8 mouse cellular contexts compared by ENCODE assay signal in the genomic region with DNA sequence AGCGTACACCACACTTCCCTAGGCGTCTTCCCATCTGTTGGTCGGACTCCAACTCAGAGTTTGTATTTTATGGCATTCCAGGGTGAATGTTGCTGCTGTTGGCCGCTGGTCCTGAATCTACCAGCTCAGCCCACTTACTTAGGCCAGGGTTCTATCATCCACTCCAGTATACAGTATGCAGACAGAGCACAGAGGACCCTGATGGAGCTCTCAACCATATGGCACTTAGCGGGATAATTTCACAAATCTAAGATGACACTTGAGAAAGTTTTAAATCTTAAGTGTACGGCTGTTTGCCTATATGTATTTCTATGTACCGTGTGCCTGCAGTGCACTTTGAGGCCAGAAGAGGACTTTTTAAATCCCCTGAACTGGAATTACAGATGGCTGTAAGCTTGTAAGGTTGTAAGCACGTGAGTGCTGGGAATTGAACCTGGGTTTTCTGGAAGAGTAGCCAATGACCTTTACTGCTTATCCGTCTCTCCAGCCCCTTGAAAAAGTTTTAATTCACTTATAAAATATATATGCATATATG. TPM values are rescaled to one million over a fixed set of nuclear protein-coding genes. Genes with fewer than 3 reads are reported as not detected.
DNase-seq lines count a peak whose midpoint lies in the region; ATAC-seq and TF ChIP-seq lines count a peak whose summit lies in the region.

No protein-coding gene starts in this region.

- H3K36me3 ChIP-seq in embryonic facial prominence, embryonic 10.5 days (replicated peaks): peaks cover 4% of the 10 kb centered on the region; the same call in 1 of the 2 replicates
- H3K36me3 ChIP-seq in intestine, embryonic 16.5 days (ENCODE audit: control insufficient read depth, insufficient read depth, low read length): no peaks in the 10 kb centered on the region
- H3K36me3 ChIP-seq in neural tube, embryonic 13.5 days: no peaks in the 10 kb centered on the region

- peak; percentile 21 for ATAC-seq in intestine, embryonic 16.5 days
- ATAC-seq in neural tube, embryonic 13.5 days (ENCODE audit: low read depth): peak; percentile 26

- H3K9ac ChIP-seq in intestine, embryonic 16.5 days (ENCODE audit: low read depth, low read length): peak overlapping the region; percentile 95
- peak overlapping the region; percentile 97; the same call in 1 of the 2 replicates for H3K9ac ChIP-seq in neural tube, embryonic 13.5 days

- peak overlapping the region; percentile 77 for H3K4me3 ChIP-seq in layer of hippocampus, adult 2 months
- H3K4me3 ChIP-seq in embryonic facial prominence, embryonic 10.5 days: peak overlapping the region; percentile 73
- no peak overlapping the region for H3K4me3 ChIP-seq in intestine, embryonic 16.5 days (ENCODE audit: low read length)
- peak overlapping the region; percentile 62; the same call in 1 of the 2 replicates for H3K4me3 ChIP-seq in neural tube, embryonic 13.5 days

- peaks cover 42% of the 10 kb centered on the region for H3K4me1 ChIP-seq in embryonic facial prominence, embryonic 10.5 days
- H3K4me1 ChIP-seq in intestine, embryonic 16.5 days (ENCODE audit: control insufficient read depth, insufficient read depth, low read length): peaks cover 33% of the 10 kb centered on the region
- H3K4me1 ChIP-seq in neural tube, embryonic 13.5 days (replicated peaks): peaks cover 32% of the 10 kb centered on the region

- H3K27me3 ChIP-seq in embryonic facial prominence, embryonic 10.5 days (replicated peaks; ENCODE audit: low read depth, poor library complexity, severe bottlenecking): no peaks in the 10 kb centered on the region
- no peaks in the 10 kb centered on the region for H3K27me3 ChIP-seq in intestine, embryonic 16.5 days (replicated peaks; ENCODE audit: control insufficient read depth, insufficient read depth, low read length)
- no peaks in the 10 kb centered on the region for H3K27me3 ChIP-seq in neural tube, embryonic 13.5 days

- 43% methylated on average over 9 of the region's 9 CpGs for WGBS in embryonic facial prominence, embryonic 10.5 days
- WGBS in intestine, embryonic 16.5 days: 40% methylated on average over 9 of the region's 9 CpGs
- WGBS in neural tube, embryonic 13.5 days: 41% methylated on average over 9 of the region's 9 CpGs

- TF ChIP-seq CTCF in layer of hippocampus, adult 2 months (conservative IDR thresholded peaks at IDR 0.05): peak; percentile 26

- H3K4me2 ChIP-seq in intestine, embryonic 16.5 days (ENCODE audit: low read depth, low read length): peak overlapping the region; percentile 73; the same call in 1 of the 2 replicates
- peak overlapping the region; percentile 79; the same call in 1 of the 2 replicates for H3K4me2 ChIP-seq in neural tube, embryonic 13.5 days

- DNase-seq in layer of hippocampus, adult 2 months (ENCODE audit: low spot score in 2 of 2): no peak
- DNase-seq in layer of hippocampus, adult 11-12 months (ENCODE audit: low spot score): no peak
- no peak for DNase-seq in embryonic facial prominence, embryonic 10.5 days (ENCODE audit: low spot score)
- no peak for DNase-seq in testis, postnatal 14 days (ENCODE audit: low spot score)
- no peak for DNase-seq in cerebellum, postnatal 10 days
- DNase-seq in frontal cortex, postnatal 10 days (ENCODE audit: low spot score in 2 of 2): no peak

- peak overlapping the region; percentile 98 for H3K27ac ChIP-seq in layer of hippocampus, adult 2 months
- H3K27ac ChIP-seq in embryonic facial prominence, embryonic 10.5 days (replicated peaks): peak overlapping the region; percentile 99
- peak overlapping the region; percentile 98; the same call in 1 of the 2 replicates for H3K27ac ChIP-seq in intestine, embryonic 16.5 days (ENCODE audit: low read length)
- peak overlapping the region; percentile 97; the same call in 1 of the 2 replicates for H3K27ac ChIP-seq in neural tube, embryonic 13.5 days (replicated peaks)

- H3K9me3 ChIP-seq in embryonic facial prominence, embryonic 10.5 days: no peaks in the 10 kb centered on the region
- no peaks in the 10 kb centered on the region for H3K9me3 ChIP-seq in intestine, embryonic 16.5 days (ENCODE audit: control insufficient read depth, low read length)
- H3K9me3 ChIP-seq in neural tube, embryonic 13.5 days: no peaks in the 10 kb centered on the region

RNA-seq across cellular contexts. Expression of gene Zfp36l1, which starts 20.3 kb away (rescaled TPM):
- 10 to 100 TPM; 35.2 to 39.4 TPM for total RNA-seq in layer of hippocampus, adult 2 months (2021)
- polyA plus RNA-seq in embryonic facial prominence, embryonic 10.5 days (2016; fragmentation: Nextera tagmentation; extraction: Ambion mirVana): 114 and 119 TPM in 2 replicates
- 79.7 and 89.1 TPM in 2 replicates for polyA plus RNA-seq in intestine, embryonic 16.5 days (2015; fragmentation: Nextera tagmentation; extraction: Ambion mirVana)
- 49.6 and 57.4 TPM in 2 replicates for polyA plus RNA-seq in neural tube, embryonic 13.5 days (2015; fragmentation: Nextera tagmentation; extraction: Ambion mirVana)
